Mouse (Mus musculus) kidney, adult 9 months (tissue): ENCODE measurements around the gene Tlr6.

ENCODE experiments used
- DNase-seq: peaks from one replicate; pipeline ENCODE4 v3.0.0; 2022

The Tlr6 gene

GRCm38 (mm10) chr5:64959843-64960230, at the start of gene Tlr6:
Tlr6 (minus strand) TSS chr5:64960097.
- DNase-seq, result peak; percentile 74

DNA sequence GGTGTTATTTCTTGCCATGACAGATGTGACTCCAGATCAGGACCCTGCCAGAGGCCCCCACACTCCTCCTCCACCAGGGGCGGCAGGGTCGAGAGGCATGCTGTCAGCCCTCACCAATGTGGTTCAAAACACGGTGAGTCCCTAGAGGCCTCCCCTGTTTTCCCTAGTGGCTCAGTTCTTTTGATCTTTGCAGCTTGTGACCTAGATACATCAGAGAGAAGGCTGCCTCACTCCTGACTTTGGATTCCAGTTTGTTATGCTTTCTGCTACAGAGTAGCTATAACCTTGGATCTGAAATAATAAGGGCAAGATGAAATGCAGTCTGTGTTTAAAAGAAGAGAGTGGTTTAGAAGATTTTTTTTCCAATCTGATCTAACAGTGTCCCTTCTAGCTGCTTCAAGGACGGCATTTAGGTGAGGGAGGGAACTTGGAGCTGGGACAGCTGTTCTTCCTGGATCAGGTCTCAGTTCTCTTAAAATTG, 46.2 kb upstream of the Tlr6 start:
- no peak for DNase-seq

GRCm38 (mm10) chr5:65005251-65005650, 45.4 kb upstream of the Tlr6 start:
- no peak for DNase-seq

DNA sequence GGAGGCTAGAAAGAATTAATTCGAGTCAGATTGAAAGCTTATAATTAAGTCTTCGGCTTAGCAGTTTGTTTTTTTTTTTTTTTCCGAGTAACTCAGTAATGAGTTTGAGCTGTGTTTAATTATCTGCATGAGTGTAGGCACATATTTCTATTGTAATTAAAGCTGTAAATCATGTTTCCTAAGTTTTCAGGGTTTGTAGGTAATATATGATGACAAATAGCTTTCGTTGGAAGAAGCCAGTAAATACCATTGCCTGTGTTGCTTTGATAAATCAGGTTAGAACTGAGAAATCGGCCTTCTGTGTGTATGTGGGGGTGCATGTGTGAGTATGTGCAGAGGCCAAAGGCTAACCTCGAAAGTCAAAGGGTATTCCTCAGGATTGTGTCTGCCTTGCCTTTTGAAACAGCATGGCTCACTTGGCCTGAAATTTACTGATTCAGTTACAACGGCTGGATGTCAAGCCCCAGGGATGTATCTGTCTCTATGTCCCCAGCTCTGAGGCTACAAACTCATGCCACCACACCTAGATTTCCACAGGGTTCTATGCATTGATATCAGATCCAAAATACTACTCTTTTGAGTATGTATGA, 44.1 kb upstream of the Tlr6 start:
- DNase-seq, result no peak

GRCm38 (mm10) chr5:65002940-65003824, 43.3 kb upstream of the Tlr6 start:
- DNase-seq, result peak; percentile 52

- DNase-seq, result no peak
Measured at GRCm38 (mm10) chr5:64995408-64995807, 35.5 kb upstream of the Tlr6 start.

DNA sequence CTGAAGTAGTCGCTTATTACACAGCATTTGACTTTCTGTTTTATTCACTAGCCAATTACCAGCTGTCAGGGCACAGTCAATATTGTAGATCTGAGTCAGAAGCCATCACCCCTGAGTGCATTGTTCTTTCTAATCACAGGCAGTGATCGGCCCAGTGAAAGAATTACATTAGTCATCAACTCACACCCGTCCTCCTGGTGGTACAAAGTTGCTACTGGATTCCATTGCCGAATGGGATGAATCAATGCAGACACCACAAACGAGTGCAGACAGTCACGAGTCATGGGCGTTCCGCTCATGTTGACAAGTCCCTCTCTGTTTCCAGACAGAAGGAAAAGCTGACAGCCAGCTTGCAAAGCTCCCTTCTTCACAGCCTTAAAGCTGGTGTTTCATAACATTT, 32.6 kb upstream of the Tlr6 start:
- DNase-seq, result no peak

- DNase-seq, result no peak
Measured at GRCm38 (mm10) chr5:64989940-64990339, 30.0 kb upstream of the Tlr6 start.

DNA sequence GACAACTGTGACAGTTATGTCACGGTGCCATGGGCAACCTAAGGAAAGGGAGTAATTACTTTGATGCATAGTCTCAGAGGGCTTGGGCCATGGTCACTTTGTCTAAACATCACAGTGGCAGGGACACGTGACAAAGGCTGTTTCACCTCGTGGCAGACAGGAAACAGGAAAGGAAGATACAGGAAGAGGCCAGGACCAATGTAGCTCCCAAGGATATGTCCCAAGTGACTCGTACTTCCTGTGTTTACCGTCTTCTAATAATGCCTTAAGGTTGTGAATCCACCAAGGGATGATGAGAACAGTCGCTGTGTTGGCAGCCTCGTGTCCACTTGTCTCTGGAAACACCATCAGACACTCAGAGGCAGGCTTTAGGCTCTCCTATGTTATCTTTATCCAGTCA, 26.1 kb upstream of the Tlr6 start:
- peak; percentile 42 for DNase-seq

DNA sequence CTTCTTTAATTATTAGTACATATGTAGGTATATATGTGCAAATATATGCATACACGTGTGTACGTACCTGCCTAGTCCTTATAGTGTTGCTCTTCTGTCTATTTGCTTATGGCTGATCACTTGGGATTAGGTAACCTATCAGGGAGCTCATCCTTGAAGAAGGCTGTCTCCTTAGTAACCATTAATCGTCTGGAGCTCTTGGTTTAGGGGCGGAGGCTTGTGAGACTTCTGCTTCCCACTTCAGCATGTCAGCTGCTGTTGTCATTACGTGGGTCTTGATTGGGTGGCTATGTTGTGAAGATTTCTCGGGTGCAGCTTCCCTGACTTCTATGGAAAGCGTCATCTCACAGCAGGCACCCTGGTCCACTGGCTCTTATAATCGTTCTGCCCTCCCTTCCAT, 17.2 kb upstream of the Tlr6 start:
- no peak for DNase-seq

GRCm38 (mm10) chr5:64975121-64975520, 15.2 kb upstream of the Tlr6 start:
- no peak for DNase-seq

- peak; percentile 76 for DNase-seq
Measured at GRCm38 (mm10) chr5:64969861-64970771, 10.2 kb upstream of the Tlr6 start, which contains the start of gene Fam114a1. Fam114a1 (plus strand) TSS chr5:64970071.

- peak; percentile 19 for DNase-seq
Measured at GRCm38 (mm10) chr5:64968961-64969860, 9.3 kb upstream of the Tlr6 start.

GRCm38 (mm10) chr5:64963735-64964134, 3.8 kb upstream of the Tlr6 start:
- no peak for DNase-seq

- no peak for DNase-seq
Measured at GRCm38 (mm10) chr5:64963271-64963670, 3.4 kb upstream of the Tlr6 start.

GRCm38 (mm10) chr5:64960857-64961391, 1.0 kb upstream of the Tlr6 start:
- peak; percentile 10 for DNase-seq

DNA sequence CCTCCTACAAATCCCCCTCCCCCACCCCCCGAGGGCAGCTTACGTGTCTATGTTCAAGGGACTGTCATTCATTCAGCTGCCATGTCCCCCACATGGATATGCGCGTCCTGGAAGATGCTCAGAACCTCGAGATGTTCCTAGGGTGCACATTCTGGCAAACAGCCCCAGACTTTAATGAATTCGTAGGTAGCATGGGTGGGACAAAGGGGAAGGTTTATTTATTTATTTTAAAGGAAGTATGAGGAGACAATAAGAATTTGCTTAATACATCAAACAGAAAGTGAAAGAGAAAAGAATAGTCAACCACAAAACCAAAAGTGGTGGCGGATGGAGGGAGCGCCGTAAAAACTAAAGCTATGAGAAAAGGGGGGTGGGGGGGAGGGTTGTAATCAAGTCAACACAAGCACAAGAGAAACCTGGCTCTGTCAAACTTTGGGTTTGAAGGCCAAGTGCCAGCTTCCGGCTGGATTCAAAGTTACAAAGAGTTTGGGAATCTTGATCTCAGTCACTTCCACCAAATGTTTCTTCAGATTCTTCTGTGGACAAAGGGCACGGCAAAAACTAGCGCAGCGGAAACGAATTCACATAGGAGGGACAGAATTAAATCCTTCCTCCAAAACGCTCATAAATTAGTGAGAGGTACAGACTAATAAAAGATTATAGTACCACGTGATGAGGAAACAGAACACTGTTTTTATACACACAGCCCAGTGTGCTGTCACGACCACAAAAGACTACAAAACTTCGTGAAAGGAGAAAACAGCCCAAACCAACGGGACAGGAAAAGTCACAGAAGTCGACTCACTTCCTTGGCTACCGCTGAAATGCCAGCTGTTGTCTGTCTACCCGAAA, 680 bp downstream of the Tlr6 start:
- DNase-seq, result peak; percentile 31

DNA sequence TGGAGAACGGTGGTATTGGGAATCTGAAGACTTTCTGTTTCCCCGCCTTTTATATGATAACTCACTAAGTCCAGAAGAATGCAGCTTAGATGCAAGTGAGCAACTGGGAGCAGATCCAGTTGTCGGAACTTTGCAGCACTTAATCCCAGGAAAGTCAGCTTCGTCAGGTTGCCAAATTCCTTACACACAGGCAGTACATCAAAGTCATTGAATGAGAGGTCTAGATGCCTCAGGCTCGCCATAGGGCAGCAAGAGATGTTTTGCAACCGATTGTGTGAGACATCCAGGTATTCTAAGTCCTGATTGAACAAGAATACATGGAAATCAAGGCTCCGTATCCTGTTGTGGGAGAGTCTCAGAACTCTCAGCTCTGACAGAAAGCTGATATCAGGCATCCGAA, 5.0 kb downstream of the Tlr6 start:
- no peak for DNase-seq

DNA sequence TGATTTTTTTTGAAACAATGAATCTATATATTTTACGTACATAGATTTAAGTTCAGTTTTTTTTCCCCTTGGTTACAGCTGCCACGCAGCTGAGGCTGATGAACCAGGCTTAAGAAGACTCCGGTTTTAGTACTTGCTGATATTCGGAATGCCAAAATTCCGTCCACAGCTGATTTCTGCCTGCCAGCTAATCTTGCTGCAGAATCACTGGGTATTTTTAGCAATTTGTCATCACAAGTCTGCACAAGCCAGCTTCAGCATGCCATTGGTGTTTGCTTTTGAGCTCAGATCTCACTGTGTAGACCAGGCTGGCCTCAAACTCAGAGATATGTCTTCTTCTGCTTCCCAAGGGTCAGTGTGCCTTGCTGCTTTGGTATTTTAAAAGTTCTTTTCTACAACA, 8.4 kb downstream of the Tlr6 start:
- DNase-seq, result no peak

- DNase-seq, result no peak
Measured at GRCm38 (mm10) chr5:64932775-64933174, 27.1 kb downstream of the Tlr6 start.

DNA sequence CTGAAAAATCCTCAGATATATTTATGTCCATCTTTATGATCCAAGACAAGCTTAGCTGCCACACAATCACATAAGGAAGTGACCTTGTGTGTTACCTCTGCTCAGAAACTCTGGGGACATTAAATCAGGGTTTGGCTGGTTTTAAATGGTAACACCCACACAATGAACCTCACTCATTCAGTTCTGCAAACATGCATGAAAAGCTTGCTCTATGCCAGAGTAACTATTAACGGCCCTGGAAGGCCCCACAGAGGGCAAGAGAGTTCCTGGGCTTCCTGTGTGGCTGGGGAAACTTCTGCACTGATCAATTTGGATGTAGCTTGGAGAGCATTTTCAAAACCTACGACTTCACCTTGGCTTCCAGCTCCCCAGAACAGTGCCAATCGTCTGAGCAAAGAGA, 27.7 kb downstream of the Tlr6 start:
- DNase-seq, result peak; percentile 23
